Mouse (Mus musculus) CH12.LX (cell line): Measurements from ENCODE around the gene Pgk1. TPM values are rescaled to one million over a fixed set of nuclear protein-coding genes. Genes with fewer than 3 reads are reported as not detected.
"Not testable (repeated sequence)": the region's sequence is repeated elsewhere in the genome, so short reads cannot be mapped to it uniquely, and the experiment has no call there.

Experiments used
- DNase-seq: peaks from one replicate; pipeline ENCODE4 v3.0.0-alpha.2; 2013; ENCODE audit errors: extremely low read depth
- H3K27ac ChIP-seq: 2 replicates; pipeline ENCODE4 v1.5.1; 2012; ENCODE audit warnings: low read depth, mild to moderate bottlenecking, control low read depth, moderate library complexity; ENCODE audit not compliant: insufficient read depth
- H3K27me3 ChIP-seq: replicated peaks from 2 replicates; pipeline ENCODE3; 2012; ENCODE audit warnings: inconsistent platforms
- H3K36me3 ChIP-seq, 2 experiments: replicated peaks in 1 of 2; 2 replicates each; pipeline versions ENCODE3 to v1.6.1; 2012; ENCODE audit warnings: inconsistent platforms in 1 of 2, low read length in 1 of 2, mild to moderate bottlenecking in 1 of 2, mixed read lengths in 1 of 2, moderate library complexity in 1 of 2; ENCODE audit not compliant: control insufficient read depth in 1 of 2, insufficient read depth in 1 of 2
- H3K4me1 ChIP-seq, 2 experiments: 2 replicates each; pipeline ENCODE4 v1.6.1; 2012; ENCODE audit warnings: inconsistent platforms in 1 of 2, moderate library complexity in 1 of 2; ENCODE audit not compliant: insufficient read depth in 2 of 2, control insufficient read depth in 1 of 2
- H3K4me2 ChIP-seq: 2 replicates; pipeline ENCODE4 v1.6.1; 2012; ENCODE audit warnings: low read depth, mild to moderate bottlenecking, control low read depth; ENCODE audit not compliant: poor library complexity, insufficient read depth, severe bottlenecking
- H3K4me3 ChIP-seq, 3 experiments: fragments of 150-350 bp in 1 of 3; sonication (generic) in 1 of 3; replicated peaks in 1 of 3; 2 replicates each; pipeline versions ENCODE3 to v1.5.1; 2011 to 2012; ENCODE audit warnings: low read depth in 2 of 3, low read length in 2 of 3, mild to moderate bottlenecking in 2 of 3, moderate library complexity in 2 of 3, control low read depth in 1 of 3, improper control_type of control experiment in 1 of 3, inconsistent platforms in 1 of 3, mixed read lengths in 1 of 3; ENCODE audit not compliant: poor library complexity in 1 of 3
- H3K79me2 ChIP-seq: replicated peaks from 2 replicates; pipeline ENCODE4 v1.6.1; 2012; ENCODE audit warnings: mild to moderate bottlenecking, moderate library complexity; ENCODE audit not compliant: control insufficient read depth, poor library complexity, insufficient read depth, severe bottlenecking; ENCODE audit errors: extremely low read depth
- H3K9ac ChIP-seq: 2 replicates; pipeline ENCODE4 v1.6.1; 2012; ENCODE audit warnings: low read depth, mild to moderate bottlenecking, control low read depth, moderate library complexity; ENCODE audit not compliant: insufficient read depth
- H3K9me3 ChIP-seq: replicated peaks from 2 replicates; pipeline ENCODE3; 2012; ENCODE audit warnings: low read length, inconsistent platforms, mixed read lengths
- CTCF ChIP-seq, 2 experiments: IDR thresholded peaks in 1 of 2; conservative IDR thresholded peaks in 1 of 2; 2 replicates each; pipeline ENCODE4 v1.5.1; 2011 to 2012; ENCODE audit warnings: low read depth in 2 of 2, low read length in 2 of 2, improper control_type of control experiment in 1 of 2, inconsistent platforms in 1 of 2, mild to moderate bottlenecking in 1 of 2, moderate library complexity in 1 of 2
- ELF1 ChIP-seq: IDR thresholded peaks from 2 replicates; pipeline ENCODE4 v1.6.1; 2014; ENCODE audit warnings: low read depth, mild to moderate bottlenecking, inconsistent platforms, low read length, improper control_type of control experiment
- GABPA ChIP-seq: IDR thresholded peaks from 2 replicates; pipeline ENCODE4 v1.6.1; 2012; ENCODE audit warnings: low read depth, low read length, improper control_type of control experiment, inconsistent platforms; ENCODE audit not compliant: insufficient replicate concordance
- IRF4 ChIP-seq: IDR thresholded peaks from 2 replicates; pipeline ENCODE4 v1.6.1; 2014; ENCODE audit warnings: low read depth, mild to moderate bottlenecking, inconsistent platforms, low read length, improper control_type of control experiment
- MAFK ChIP-seq: IDR thresholded peaks from 2 replicates; pipeline ENCODE4 v1.6.1; 2011; ENCODE audit warnings: low read length, improper control_type of control experiment; ENCODE audit not compliant: insufficient replicate concordance
- ZC3H11A ChIP-seq: IDR thresholded peaks from 2 replicates; pipeline ENCODE4 v1.6.1; 2012; ENCODE audit warnings: low read depth, mild to moderate bottlenecking, inconsistent platforms, low read length, improper control_type of control experiment
- ZKSCAN1 ChIP-seq: IDR thresholded peaks from 2 replicates; pipeline ENCODE4 v1.6.1; 2012; ENCODE audit warnings: low read depth, inconsistent platforms, low read length, improper control_type of control experiment, borderline replicate concordance
- dilution Hi-C: fragments of 300-500 bp; cut with MboI; formaldehyde crosslinking; loops from 2 replicates; pipeline ENCODE4 v1.14.3; 2020; ENCODE audit warnings: low sequenced_read_pairs; ENCODE audit not compliant: extremely low pct_unique_long_range_greater_than_20kb, extremely low pct_ligation_motif_present
- in situ Hi-C: fragments of 300-500 bp; cut with MboI; formaldehyde crosslinking; loops from 3 replicates; pipeline ENCODE4 v1.14.3; 2019; ENCODE audit warnings: low sequenced_read_pairs, low pct_ligation_motif_present, low pct_unique_long_range_greater_than_20kb, mixed read lengths
- polyA plus RNA-seq: library from polyadenylated mRNA; unstranded; fragments of >175 nt; gene quantifications from 2 replicates; pipeline ENCODE4 v1.2.1, GENCODE M21; 2012; ENCODE audit warnings: low read depth; ENCODE audit not compliant: insufficient read length
- total RNA-seq, 2 experiments: library from RNA; depleted of rRNA; stranded (reverse); fragments of 300-350 nt in 1 of 2; fragments of >200 nt in 1 of 2; gene quantifications; 2 replicates each; pipeline ENCODE4 v1.2.3; 2012 to 2014

The Pgk1 gene
- total and polyA plus RNA-seq, 3 experiments: 679 to 1,645 (median 1,096) TPM

GRCm38 (mm10) chrX:106194361-106194760 is 7.5 kb downstream of the Pgk1 start:
- H3K27ac ChIP-seq, H3K4me2 ChIP-seq, H3K27me3 ChIP-seq, H3K4me3 ChIP-seq, H3K9me3 ChIP-seq, H3K9ac ChIP-seq, DNase-seq, dilution Hi-C loops, in situ Hi-C loops: not testable (repeated sequence)
- Histone ChIP-seq H3K79me2 (peaks cover 46% of the 10 kb centered on the region), H3K4me1 (peaks cover 0 to 23% of the 10 kb centered on the region in 2 experiments; a peak in 2 of 4 replicates), H3K36me3 (peaks cover 34 to 52% of the 10 kb centered on the region in 2 experiments)

GRCm38 (mm10) chrX:106197308-106197707 is 10.4 kb downstream of the Pgk1 start:
- in situ Hi-C loops: no loop called here

GRCm38 (mm10) chrX:106198904-106199303 is 12.0 kb downstream of the Pgk1 start:
- Histone ChIP-seq H3K27ac (no peak overlapping the region), H3K27me3 (no peaks in the 10 kb centered on the region), H3K9ac (no peak overlapping the region), H3K4me1 (peaks cover 0 to 13% of the 10 kb centered on the region in 2 experiments; a peak in 2 of 4 replicates), H3K9me3 (no peaks in the 10 kb centered on the region), H3K36me3 (peaks cover 57 to 80% of the 10 kb centered on the region in 2 experiments), H3K4me3 (no peak overlapping the region)
- dilution Hi-C loops (no loop called here), in situ Hi-C loops (no loop called here)
- no peak for TF ChIP-seq GABPA
- TF ChIP-seq CTCF (conservative IDR thresholded peaks at IDR 0.05 in 1 of 2, IDR thresholded peaks at IDR 0.05 in 1 of 2; ENCODE audit: low read depth in 2 of 2, low read length in 2 of 2): peak in 1 of 2 experiments; percentile 29; a peak in 2 of 4 replicates
- TF ChIP-seq IRF4: no peak
- TF ChIP-seq ELF1: no peak
- TF ChIP-seq, all 38 proteins: peak for 1
- H3K79me2 ChIP-seq: peaks cover 9% of the 10 kb centered on the region
- H3K4me2 ChIP-seq: no peak overlapping the region
- no peak for DNase-seq

More at GRCm38 (mm10) chrX:106197308-106197707, 10.4 kb downstream of the Pgk1 start:
- Histone ChIP-seq H3K4me2 (no peak overlapping the region), H3K36me3 (peaks cover 55 to 73% of the 10 kb centered on the region in 2 experiments), H3K27ac (no peak overlapping the region), H3K4me1 (peaks cover 0 to 15% of the 10 kb centered on the region in 2 experiments; a peak in 2 of 4 replicates), H3K79me2 (peaks cover 19% of the 10 kb centered on the region), H3K4me3 (no peak overlapping the region), H3K9ac (no peak overlapping the region), H3K27me3 (no peaks in the 10 kb centered on the region), H3K9me3 (no peaks in the 10 kb centered on the region)
- DNase-seq: peak; percentile 29
- TF ChIP-seq CTCF (conservative IDR thresholded peaks at IDR 0.05 in 1 of 2, IDR thresholded peaks at IDR 0.05 in 1 of 2; ENCODE audit: low read depth in 2 of 2, low read length in 2 of 2) (peak; percentile 31 to 34; a peak in 3 of 4 replicates), IRF4 (no peak), ELF1 (no peak), ZKSCAN1 (no peak)
- dilution Hi-C loops: no loop called here

- peak; percentile 89 for TF ChIP-seq MAFK
- no peak for TF ChIP-seq ZC3H11A
- Histone ChIP-seq H3K36me3 (peaks cover 3 to 22% of the 10 kb centered on the region in 2 experiments), H3K27ac (no peak overlapping the region), H3K9me3 (no peaks in the 10 kb centered on the region), H3K4me1 (no peaks in the 10 kb centered on the region), H3K9ac (no peak overlapping the region), H3K4me3 (no peak overlapping the region), H3K4me2 (no peak overlapping the region), H3K79me2 (no peaks in the 10 kb centered on the region), H3K27me3 (no peaks in the 10 kb centered on the region)
- in situ Hi-C loops: no loop called here
- dilution Hi-C loops: no loop called here
- DNase-seq: no peak
These were observed 22.2 kb downstream of the Pgk1 start for GRCm38 (mm10) chrX:106209100-106209499.
